Mouse (Mus musculus) right cerebral cortex, postnatal 4 days (tissue): Measurements from ENCODE around the gene Nudt14.
A peak's percentile ranks its signal among the peaks of the same experiment; 100 is the strongest.

Experiments
- DNase-seq: peaks from one replicate; pipeline ENCODE4 v3.0.0-alpha.2; 2022

Gene Nudt14

DNA sequence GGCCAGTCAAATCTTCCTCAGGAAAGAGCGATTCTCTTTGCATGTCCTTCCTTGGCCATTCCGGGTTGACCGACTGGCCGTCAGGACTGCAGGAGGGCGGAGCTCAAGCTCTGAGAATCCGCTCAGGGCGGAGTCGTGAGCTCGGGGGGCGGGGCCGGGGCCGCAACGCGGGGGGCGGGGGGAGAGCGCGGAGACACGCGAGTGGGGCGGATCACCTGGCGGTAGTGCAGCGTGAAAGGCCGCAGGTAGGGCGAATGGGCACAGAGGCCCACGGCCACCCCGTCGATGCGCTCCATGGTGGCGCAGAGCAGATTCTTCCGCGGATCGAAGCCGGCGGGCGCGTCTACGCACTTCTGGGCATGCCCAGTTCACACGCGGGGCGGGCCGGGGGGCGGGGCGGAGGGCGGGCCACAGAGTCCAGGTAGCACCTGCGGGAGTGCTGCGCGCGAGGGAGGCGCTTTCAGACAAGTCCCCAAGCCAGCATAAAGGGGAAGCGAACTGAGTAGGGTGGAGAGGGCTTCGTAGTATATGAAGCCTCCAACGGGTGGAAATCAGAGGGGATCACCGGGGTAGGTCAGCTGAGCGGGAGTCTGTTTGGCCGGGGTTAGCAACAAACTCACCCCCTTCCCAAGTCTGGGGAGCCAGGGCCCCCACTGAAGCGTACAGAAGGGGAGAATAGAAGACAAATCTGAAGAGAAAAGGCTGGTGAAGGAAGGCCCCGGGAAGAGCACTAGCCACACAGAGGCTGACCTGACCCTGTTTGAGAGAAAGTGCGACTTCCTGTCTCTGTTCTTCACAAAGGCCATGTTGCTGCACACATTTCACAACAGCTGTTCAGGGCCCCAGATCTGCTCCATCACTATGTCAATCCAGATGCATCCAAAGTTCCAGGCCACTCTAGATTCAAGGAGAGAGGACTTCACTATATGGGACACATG is at the start of gene Nudt14:
Nudt14 (minus strand) TSS at position 349 of the 938 bp plus-strand sequence.
- DNase-seq = peak; percentile 68

DNA sequence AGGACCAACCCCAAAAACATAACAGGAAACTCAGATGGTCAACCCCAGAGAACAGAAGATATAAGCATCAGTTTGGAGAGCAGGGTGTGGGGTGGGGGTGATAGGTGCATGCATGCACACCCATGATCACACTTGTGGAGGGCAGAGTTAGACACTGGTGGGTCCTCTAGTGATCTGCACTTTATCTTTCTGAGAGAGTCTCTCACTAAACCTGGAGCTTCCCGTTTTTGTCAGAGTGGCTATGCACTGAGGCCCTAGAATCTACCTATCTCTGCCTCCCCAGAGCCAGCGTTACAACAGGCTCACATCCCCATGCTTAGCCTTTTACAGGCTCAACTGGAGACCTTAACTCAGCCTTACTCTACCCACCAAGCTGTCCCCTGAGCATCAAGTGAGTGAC is 49.5 kb upstream of the Nudt14 start:
- no peak for DNase-seq

DNA sequence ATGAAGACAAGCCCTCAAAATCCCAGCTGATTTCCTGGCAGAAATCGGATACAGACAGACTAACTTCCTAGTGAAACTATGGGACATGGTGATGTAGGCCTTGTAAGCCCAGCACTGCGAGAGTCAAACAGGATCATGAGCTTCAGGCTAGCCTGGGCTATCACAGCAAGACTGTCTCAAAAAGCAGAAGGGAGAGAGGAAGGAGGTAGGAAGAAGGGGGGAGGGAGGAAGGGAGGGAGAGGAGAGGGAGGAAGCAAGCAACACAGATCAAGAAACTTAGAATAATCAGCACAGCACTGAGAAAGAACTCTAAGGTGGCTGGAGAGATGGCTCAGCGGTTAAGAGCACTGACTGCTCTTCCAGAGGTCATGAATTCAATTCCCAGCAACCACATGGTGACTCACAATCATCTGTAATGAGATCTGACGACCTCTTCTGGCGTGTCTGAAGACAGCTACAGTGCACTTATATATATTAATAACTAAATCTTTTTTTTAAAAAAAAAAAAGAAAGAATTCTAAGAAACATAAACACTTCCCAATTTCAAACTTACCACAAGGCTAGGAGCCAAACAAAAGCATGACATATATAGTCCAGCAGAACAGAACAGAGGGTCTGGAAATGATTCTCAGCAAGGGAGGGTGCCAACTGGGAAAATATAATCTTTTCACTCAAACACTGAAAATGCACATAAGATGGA is 48.9 kb upstream of the Nudt14 start:
- no peak for DNase-seq

DNA sequence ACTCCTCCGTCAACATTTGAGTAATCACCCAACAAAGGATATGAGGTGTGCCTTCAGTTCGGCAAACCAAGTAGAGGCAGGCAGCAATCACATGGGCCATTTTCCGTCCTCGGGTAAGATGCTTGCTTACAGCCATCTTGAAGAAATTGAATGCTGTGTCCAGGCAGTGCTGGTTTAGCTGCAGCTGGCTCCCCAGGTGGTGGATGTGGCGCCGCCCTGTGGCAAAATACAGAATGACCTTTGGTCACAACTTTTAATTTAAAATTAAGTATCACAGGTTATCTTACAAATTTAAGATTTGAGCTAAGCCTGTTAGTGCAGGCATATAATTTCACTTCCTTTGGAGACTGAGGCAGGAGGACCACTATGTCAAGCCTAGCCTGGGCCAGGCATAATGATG is 46.0 kb upstream of the Nudt14 start:
- peak; percentile 32 for DNase-seq

DNA sequence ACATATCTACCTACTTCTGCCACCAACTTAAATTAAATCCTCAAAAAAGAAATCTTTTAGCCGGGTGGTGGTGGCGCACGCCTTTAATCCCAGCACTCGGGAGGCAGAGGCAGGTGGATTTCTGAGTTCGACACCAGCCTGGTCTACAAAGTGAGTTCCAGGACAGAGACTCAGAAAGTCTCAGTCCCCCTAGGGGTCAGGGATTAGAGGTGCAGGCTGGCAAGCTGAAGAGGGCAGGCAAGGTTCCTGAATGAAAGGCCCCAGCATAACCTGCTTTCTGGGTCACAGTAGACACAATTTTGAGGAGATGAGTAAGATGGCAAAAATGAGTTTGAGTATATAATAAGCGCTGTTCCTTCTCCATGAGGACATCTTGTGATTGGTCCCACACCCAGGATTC is 43.4 kb upstream of the Nudt14 start:
- DNase-seq = no peak

DNA sequence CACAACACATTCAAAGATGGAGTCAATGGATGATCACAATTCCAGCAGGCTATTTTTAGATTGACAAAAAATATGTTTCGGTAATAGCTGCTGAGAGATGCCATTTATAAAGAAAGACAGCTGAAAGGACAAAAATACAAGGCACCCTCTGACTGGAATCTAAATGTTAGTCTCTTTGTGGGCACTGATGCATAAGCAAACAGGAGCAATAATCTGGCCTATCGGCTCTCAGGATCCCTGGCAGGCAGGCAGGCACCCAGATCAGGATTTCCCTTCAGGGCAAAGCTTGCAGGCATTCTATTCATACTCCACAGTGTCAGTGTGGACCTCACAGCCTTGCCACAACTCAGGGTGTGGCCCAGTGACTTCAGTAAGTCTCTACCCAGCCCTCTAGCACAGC is 40.1 kb upstream of the Nudt14 start:
- no peak for DNase-seq

DNA sequence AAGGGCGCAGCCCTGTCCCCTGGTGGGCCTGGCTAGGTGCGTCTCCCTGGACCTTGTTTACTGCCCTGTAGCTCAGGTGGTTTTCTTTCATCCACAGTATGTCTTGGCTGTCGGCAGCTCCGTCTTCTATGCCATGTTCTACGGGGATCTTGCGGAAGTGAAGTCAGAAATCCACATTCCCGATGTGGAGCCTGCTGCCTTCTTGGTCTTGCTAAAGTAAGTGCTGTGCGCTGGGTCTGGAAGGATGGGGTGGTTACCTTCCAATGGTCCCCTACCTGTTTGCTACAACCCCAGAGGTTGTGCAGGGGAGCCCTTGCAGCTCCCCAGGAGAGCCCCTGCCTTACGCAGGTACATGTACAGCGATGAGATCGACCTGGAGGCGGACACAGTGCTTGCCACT is 35.2 kb upstream of the Nudt14 start:
- no peak for DNase-seq

DNA sequence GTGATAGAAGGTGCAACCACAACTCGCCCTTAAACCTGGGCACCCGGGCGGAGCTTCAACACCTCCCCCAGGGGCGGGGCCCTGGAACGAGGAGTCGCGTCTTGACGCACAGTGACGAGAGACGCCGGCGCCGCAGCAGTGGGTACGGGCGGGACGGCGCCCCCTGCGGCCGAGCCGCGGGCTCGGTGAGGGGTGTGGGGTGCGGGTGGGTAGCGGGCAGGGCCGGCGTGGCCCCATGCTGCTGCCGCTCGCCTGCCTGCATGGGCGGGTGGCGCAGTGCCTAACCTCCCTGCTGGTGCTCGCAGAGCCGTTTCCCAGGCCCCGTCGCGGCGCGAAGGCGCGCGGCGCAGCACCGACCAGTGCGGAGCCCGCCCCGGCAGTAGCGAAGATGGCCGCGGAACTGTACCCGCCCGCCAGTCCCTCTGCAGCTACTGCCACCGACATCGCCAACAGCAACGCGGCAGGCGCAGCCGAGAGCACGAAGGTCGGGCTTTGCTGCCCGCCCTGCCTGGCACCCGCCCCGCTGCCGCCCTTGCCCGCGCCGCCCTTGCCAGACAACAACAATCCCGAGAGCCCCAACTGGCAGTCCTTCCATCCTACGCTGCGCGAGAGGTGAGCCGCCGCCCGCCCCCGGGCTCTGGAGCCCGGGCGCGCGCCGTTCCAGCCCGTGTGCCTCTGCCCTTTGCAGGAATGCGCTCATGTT is 34.6 kb upstream of the Nudt14 start, which contains the start of gene Btbd6:
Btbd6 (plus strand) TSS at position 112 of the 703 bp plus-strand sequence.
- peak; percentile 90 for DNase-seq

DNA sequence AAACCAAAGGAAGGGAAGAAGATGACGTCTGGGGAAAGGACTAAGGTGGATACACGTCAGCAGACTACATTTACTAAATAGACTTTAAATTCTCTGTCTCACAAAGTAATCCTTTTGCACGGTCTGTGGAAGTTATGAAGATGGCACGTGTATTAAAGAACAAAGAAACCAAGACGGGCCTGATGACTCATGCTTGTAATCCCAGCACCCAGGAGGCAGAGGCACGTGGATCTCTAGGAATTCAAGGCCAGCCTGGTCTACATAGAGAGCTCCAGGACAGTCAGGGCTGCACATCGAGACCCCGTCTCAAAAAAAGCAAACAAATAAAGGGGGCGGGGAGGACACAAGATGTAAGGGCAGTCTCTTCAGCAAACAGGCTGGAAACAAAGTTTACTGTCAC is 32.8 kb upstream of the Nudt14 start:
- no peak for DNase-seq

DNA sequence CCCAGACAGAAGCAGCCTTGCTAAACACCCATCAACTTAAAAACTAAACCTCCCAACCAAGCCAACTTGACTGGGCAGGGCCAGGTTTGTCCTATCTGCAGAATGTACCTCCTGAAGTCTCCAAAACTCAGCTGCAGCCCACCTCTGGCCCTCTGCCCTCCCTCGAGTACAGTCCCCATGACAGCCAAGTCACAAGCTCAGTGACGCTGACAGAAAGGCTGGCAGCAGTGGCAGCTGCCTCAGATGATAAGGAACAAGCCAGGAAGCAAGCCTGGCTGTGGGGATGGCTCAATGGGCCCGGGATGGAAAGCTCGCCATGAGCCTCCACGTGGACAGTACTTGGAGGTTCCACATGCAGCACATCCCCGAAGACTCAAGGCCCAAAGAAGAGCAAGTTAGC is 27.7 kb upstream of the Nudt14 start:
- DNase-seq = no peak

DNA sequence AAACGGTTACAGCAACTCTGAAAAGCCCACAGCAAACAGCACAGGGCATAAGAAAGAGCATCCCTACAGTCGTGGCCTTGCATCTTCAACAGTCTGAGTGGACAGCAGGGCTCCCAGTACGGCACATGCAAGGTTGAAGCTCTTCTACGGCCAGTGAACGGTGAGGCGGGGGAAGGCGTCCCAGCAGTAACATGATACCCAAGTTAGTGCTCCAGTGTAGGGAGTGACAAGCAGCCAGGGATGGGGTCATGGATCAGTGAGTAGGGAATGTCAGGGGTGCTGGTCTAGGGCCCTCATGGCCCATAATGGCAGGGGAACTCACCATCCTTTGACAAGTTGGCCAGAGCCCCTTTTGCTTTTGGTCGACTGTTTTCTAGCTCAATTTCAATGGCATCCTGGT is 27.0 kb upstream of the Nudt14 start:
- DNase-seq = no peak

DNA sequence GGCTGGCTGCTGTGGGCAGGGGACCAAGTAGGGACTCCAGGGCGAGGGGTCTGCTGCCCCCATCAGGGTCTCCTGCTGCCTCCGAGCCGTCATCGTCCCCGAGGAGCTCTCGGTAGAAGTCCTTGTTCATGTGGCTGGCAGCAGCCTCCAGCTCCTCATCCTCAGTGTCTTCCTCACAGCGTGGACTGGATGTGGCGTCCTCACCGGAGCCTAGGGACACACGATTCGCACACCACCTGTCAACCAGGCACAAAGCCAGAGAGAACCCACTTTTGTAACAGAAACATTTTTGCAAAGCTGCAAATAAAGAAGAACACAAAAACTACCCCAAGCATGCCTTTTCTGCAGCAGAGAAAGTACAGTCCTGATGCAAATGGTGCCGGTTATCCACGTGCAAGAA is 23.9 kb upstream of the Nudt14 start:
- DNase-seq = no peak

DNA sequence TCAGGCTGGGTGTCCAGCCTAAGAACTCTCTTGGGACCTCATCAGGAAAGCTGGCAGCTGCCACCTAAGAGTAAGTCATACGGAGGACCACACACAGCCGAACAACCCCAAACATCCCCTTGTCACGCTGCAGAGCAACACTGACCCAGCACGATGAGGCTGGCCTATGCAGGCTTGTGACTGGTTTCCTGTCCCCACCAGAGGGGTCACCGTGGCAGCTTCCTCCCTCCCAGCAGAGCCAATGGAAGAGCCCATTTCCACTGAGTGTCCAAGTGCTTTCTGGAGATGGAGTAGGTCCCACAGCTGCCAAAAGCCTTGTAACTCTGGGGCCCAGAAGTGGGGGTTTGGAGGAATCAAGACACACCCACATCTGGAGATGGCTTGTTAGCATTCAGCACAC is 19.9 kb upstream of the Nudt14 start:
- no peak for DNase-seq

DNA sequence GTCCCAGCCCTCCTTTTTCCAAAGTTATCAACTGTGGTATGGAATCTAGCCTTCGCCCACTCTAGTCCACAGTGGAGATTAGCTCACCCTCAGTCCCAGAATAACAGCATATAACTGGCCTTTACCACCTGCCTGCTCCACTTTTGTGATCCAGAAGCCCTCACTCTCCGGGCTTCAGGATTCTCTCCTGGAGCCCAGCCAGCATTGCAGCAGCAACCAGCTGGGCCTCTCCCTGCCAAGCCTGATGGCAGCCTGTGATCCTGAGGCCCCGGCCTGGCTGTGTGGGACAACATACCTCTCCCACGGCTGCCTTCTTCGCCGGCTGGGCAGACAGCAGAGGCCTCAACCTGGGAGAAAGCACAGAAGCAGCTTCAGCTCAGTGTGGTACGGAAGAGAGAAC is 19.5 kb upstream of the Nudt14 start:
- no peak for DNase-seq

DNA sequence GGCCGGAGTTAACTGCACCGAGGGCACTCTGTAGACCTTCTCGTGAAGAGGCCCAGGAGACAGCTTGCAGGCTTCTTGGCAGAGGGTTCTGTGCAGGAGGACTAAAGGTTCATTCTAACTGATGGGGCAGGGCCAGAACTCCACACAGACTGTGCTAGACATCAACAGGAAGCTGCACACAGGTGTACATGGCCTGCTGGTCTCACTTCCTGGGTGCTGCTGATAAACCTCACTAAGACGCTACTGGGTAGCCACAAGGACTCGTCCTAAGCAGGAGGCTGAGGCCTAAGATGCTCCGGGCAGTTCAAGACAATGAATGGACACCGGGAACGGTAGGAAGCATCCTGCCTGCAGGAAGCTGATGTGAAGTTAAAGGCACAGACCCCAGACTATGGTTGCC is 17.5 kb upstream of the Nudt14 start:
- DNase-seq = no peak

DNA sequence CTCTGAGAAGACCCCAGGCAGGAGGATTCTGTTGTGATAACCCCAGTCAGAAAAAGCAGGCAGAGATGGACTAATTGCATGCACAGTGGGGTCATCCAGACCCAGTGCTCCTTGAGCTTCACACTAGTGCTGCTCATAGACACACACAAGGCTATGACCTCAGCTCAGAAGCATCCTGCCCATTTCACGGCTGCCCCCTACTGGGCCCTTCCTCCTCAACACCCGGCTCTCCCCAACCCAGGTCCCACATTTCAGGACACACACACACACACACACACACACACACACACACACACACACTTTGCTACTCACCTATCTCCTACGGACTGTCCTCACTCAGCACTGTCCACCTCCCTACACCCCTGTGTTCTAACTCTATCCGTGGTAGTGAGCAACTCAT is 16.4 kb upstream of the Nudt14 start:
- peak; percentile 48 for DNase-seq

DNA sequence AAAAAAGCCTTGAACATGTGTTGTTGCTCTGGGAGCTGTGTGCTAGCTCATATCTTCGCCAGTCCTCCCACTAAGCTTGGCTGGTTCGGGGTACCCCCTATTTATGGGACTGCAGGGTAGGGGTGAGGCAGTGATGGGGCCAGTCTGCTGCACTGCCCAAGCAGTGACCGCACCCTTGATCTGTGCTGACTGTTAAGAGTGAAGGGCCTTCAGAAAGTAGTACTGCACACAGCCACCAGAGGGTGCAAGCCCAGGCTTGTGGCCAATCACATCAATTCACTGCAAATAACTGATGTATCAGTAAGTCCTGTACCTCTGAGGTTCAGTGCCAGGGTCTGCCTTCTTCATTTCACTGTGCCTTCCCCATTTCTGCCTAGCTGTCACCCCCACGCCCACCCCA is 13.9 kb upstream of the Nudt14 start:
- peak; percentile 79 for DNase-seq

DNA sequence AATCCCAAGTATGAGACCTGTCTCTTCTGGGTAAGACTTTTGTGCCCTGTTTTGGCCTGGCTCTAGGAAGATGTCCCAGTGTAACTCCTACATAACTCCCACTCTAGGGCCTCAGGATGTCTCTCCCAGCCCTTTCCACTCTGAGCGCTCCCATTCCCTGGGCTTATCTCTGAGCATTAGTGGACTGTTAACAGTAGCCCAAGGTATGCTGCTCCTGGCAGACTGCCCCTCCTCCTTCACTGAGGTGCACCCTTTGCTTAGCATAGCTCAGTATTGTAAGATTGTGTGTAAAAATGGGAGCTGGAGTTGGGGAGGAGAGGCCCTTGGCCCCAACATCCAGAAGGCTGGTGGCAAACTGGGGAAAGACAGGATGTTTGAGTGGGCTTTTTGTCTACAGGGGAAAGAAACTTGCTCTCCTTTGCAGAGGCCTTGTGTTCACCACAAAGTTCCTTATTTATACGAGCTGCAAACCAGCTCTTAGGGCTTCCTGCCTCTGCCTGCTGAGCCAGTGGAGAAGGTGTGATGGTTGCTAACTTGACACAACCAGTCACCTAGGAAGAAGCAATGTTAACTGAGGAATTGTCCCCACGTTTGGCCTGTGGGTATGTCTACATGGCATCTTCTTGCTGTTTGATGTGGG is 11.1 kb upstream of the Nudt14 start:
- peak; percentile 22 for DNase-seq

DNA sequence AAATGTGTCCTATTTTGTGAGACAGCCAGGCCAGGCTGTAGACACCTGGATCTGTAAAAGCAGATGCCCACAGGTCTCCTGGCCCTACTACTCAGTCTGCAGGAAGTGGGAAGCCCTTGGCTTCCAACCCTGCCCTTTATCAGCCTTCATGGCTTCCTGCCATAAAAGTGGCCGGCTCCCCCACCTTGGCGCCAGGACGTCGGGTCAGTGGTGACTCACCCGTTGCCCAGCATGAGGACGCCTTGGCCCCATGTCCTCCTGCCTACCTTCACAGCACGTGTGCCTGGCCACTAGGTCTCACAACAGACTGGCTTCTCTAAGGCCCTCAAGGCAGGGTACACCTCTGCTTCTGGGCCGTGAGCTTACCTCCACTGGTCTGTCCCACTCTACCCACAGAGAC is 10.5 kb upstream of the Nudt14 start:
- DNase-seq = peak; percentile 26

DNA sequence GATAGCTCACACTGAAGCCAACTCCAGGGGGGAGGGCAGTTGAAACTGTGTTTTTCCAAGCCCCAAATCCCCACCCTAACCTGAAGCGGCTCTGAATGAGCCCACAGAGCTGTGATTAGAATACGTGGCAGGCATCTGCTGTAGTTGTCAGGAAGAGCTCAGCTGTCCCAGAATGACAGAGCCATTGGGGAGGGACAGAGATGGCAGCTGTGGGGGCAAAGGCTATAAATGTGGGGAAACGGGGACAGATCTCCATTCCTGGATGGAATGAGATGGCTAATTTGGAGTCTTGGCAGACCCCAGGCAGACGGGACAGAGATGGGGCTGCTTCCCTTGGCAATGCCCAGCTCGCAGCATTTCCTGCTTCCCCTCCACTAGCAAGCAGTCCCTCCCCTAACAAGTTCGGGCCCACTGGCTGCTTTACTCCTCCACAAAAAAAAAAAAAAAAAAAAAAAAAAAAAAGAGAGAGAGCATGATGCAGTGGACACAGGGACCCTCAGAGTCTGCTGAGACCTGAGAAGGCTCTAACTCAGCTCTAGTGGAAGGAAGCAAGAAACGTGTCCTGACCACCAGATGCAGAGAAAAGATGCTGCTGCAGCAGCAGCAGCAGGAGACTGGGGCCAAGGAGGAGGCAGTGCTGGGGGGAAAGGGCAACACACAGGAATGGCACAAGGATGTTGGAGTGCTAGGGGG is 9.4 kb upstream of the Nudt14 start:
- DNase-seq = no peak

DNA sequence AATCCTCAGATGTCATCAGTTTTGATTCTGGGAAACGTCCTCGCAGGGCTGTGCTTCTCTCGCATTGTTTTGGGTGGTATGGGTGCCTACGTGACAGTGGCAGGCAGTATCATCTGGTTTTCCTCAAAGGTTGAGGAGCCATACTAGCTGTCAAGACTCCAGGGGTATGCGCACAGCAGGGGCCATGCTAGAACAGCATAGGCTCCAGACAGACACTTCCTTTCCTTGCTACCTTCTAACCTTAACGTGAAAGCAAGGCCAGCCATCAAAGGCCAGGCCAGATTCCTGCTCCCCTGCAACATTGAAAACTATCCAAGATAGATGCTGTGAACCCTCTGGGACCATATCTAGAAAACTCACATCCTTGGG is 8.8 kb upstream of the Nudt14 start:
- peak; percentile 17 for DNase-seq

DNA sequence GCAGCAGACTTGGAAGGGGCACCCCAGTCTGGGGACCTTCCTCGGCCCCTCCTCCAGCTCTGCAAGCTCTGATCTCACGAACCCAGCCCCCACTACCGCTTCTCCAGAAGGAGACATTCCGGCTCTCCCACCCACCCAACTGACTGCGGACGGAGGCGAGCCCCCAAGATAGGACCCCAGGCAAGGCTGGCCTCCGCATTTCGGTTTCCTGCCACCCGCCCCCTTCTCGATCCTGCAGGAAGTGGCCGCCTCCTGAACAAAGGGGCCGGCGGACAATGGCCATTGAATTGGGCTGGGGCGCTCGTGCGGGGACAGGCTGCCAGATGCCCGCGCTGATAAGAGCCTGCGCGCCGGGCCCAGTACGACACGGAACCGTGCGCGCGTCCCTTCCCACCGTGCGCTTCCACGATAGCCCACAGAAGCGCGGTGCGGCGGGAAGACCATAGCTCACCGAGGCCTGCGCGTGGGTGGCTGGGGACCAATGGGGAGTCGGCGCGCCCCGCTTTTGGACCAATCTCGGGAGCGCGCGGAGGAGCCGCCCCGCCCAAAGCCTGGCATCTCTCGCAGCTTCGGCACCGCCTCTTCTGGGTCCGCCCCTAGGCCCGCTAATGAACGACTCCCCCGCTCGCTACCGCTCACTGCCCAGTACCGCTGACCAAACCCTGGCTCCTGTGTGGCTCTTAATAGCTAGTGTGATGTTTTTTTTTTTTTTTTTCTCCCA is 8.3 kb upstream of the Nudt14 start:
- peak; percentile 93 for DNase-seq
